Mouse (Mus musculus) liver, postnatal 0 days (tissue): Measurements from ENCODE around the gene Cep95.

Experiments
- CTCF ChIP-seq: sonication (generic); IDR thresholded peaks from 2 replicates; pipeline ENCODE4 v1.5.1; 2016; ENCODE audit warnings: antibody characterized with exemption, low read depth
- EP300 ChIP-seq: IDR thresholded peaks from 2 replicates; pipeline ENCODE4 v1.6.1; 2016; ENCODE audit warnings: antibody characterized with exemption, low read depth, mild to moderate bottlenecking

- TF ChIP-seq CTCF, result no peak
- no peak for TF ChIP-seq EP300
Measured at GRCm38 (mm10) chr11:106784476-106784875, 4.6 kb upstream of the Cep95 start.
